Mouse (Mus musculus) granulocyte monocyte progenitor cell, adult 5-6 weeks (primary cell): ENCODE results near the gene Arid3a. TPM values are rescaled to one million over a fixed set of nuclear protein-coding genes. Genes with fewer than 3 reads are reported as not detected.
"Not testable (repeated sequence)": the region's sequence is repeated elsewhere in the genome, so short reads cannot be mapped to it uniquely, and the experiment has no call there.

ENCODE experiments used
- ATAC-seq: replicated peaks from 2 replicates; pipeline ENCODE4 v1.8.0; 2016; ENCODE audit warnings: mild to moderate bottlenecking, moderate TSS enrichment, inconsistent platforms; ENCODE audit not compliant: poor library complexity, severe bottlenecking
- total RNA-seq, 2 experiments: library from RNA; stranded (forward) in 1 of 2; stranded (reverse) in 1 of 2; fragments of 200-712, 200-1000 nt in 1 of 2; fragments of >200 nt in 1 of 2; fragmentation: Nextera tagmentation in 1 of 2; gene quantifications; 2 replicates each; pipeline ENCODE4 v1.2.3; 2014 to 2017

Gene Arid3a
- total RNA-seq, 2 experiments from 2014 or later = 21.2 to 36.7 TPM

DNA sequence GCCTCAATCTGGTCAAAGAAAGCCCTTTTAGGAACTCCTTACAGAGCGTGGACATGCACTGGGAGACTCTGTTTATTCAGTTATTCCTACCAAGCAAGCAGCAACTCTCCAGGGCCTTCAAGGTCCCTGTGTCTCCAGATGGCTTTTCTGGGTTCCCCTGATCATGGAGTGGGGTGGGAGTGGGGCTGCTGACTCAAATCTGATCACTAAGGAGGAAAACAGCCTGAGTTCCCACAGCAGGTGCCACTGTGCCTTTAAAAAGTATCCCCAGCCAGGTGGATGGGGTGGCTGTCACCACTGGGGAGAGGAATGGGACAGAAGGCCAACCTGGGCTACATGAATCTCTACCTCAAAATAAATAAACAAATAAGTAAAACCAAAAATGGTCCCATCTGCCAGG is 16.1 kb downstream of the Arid3a start:
- no peak for ATAC-seq

DNA sequence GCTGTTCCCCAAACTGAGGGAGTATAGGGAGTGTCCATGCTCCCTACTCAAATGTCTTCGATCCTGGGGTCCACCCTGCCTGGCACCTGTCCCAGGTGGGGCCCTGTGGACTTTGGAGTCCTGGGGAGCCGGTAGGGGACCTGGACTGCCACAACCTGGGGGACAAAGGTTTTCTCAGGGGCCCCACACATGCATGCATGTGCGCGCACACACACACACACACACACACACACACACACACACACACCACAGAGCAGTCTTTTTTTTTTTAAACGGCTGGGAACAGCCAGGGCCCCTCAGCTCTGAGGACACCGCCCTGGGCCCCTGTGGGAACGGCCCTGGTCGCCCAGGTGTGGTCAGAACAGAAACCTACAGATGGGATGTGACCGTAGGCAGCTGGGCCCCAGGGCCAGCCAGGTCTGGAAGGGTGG is 16.6 kb downstream of the Arid3a start:
- ATAC-seq = no peak

- peak; percentile 52 for ATAC-seq
These were observed 18.8 kb downstream of the Arid3a start for GRCm38 (mm10) chr10:79945507-79946234.

- ATAC-seq = peak; percentile 25; the same call in 1 of the 2 replicates
These were observed 20.0 kb downstream of the Arid3a start for GRCm38 (mm10) chr10:79946752-79947322.

DNA sequence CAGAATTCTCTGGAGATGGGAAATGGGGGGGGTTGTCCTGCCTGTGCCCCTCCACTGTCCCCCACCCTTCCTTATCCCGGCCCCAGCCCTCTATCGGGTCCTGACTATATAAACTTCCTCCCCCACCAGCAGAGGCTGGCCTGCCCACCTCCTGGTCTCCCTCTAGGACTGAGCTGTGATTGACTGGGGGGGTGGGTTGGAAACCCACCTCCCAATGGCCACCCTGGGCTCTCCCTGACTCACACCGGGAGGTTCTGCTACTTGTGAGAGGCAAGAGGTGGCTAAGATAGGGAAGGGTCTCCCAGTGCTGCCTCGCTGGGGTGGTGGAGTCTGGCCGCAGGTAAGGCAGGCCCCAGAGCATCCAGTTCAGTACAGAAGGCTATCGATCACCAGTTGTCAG is 20.7 kb downstream of the Arid3a start:
- ATAC-seq = no peak

GRCm38 (mm10) chr10:79949873-79950272 is 23.0 kb downstream of the Arid3a start:
- no peak for ATAC-seq

DNA sequence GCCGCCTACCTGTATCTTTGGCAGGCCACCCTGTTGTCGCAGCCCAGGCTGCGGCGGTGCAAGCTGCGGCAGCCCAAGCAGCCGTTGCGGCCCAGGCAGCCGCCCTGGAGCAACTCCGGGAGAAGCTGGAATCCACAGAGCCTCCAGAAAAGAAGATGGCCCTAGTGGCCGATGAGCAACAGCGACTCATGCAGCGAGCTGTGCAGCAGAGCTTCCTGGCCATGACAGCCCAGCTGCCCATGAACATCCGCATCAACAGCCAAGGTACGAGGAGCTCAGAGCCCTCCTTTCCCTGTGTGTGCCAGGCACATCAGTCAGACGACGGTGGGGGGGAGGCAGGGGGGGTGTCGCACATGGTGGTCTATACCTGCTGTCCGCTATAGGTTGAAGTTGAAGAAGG is 23.8 kb downstream of the Arid3a start:
- no peak for ATAC-seq

- 0 out of 2 replicates have a peak, but pooled peaks have one; percentile 15 for ATAC-seq
These were observed 27.1 kb downstream of the Arid3a start for GRCm38 (mm10) chr10:79953946-79954345.

DNA sequence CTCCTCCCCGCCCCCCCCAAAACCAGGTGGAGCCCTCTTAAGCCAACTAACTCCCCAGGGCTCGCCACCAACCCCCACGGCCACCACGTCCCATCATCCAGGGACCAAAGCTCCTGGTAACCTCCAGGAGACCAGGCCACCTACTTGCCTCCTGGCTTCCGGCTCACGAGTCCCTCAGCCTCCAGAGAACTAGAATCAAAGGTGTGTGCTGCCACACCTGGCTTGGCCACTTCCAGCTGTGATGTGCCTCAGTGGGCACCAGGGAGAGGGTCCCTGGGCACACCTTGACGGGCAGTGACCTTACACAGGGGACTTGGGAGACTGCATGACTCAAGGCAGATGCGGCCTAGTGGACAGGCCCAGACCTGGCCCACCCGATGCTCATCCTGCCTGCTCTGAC is 28.8 kb downstream of the Arid3a start:
- ATAC-seq = no peak

DNA sequence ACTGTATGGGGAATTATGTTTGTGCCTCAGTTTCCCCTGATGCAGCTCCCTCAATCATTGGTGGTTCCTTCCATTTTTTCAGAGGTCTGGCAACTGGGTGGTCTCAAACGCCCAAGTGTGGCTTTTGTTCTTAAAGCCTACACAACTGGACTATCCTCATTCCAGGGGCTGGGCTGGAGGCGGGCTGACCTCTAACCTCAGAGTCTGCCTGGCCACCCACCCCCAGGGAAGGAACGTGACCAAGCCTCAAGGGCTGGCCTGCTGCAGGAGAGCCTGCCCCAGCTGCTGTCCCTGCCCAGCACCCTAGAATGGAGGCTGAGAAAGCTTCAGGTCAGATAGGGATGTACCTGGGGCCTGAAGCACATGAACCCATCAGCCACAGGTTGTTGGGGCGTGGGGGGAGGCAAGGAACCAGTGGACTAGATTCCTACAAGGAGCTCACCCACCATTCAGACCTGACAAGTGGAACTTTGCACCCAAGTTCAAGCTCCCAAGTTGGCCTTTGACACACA is 29.9 kb downstream of the Arid3a start:
- no peak for ATAC-seq

DNA sequence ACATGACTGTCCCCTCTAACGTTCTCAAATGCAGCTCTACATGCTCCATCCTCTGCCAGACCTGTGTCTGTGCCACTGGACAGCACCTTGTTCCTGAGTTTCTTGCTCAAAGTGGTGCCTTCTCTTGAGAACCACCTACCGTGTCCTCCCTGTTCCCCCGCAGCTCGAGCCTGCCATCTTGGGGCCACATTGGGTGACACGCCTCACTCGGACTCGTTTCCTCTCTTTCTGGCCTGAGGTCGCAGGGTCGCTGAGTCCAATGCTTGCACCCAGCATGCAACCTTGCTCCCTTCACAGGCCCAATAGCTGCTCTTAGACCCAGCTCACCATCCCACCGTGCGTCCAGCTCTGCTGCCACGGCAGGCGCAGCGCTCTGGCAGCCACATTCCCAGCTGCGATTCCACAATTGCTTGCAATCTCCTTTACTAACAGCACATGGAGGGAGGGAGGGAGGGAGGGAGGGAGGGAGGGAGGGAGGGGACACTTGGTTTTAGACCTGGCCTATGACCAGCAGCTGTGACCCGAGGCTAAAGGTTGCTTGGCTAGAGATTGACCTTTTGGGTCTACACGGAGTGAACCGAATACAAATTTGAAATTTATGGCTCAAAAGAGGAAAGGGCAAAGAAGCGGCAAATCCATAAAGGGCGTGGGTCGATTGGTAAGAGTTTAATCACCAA is 31.4 kb downstream of the Arid3a start:
- ATAC-seq = peak; percentile 62

DNA sequence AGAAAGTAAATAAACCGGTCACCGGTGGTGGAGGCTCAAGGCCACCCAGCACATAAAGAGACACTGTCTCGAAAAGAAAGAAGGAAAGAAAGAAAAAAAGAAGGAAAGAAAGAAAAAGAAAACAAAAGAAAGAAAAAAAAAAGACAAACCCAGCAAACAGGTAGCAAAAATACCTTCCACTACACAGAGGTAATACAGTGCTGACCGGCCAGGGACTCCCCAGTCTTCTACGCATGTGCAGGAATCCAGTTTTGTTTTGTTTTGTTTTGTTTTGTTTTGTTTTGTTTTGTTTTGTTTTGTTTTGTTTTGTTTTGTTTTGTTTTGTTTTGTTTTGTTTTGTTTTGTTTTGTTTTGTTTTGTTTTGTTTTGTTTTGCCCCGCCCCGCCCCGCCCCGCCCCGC is 32.6 kb downstream of the Arid3a start:
- ATAC-seq = not testable (repeated sequence)

GRCm38 (mm10) chr10:79959847-79960601 is 33.2 kb downstream of the Arid3a start, which contains the start of gene Wdr18:
Gene Wdr18, plus strand, starts transcription at chr10:79960152.
- peak; percentile 81 for ATAC-seq

DNA sequence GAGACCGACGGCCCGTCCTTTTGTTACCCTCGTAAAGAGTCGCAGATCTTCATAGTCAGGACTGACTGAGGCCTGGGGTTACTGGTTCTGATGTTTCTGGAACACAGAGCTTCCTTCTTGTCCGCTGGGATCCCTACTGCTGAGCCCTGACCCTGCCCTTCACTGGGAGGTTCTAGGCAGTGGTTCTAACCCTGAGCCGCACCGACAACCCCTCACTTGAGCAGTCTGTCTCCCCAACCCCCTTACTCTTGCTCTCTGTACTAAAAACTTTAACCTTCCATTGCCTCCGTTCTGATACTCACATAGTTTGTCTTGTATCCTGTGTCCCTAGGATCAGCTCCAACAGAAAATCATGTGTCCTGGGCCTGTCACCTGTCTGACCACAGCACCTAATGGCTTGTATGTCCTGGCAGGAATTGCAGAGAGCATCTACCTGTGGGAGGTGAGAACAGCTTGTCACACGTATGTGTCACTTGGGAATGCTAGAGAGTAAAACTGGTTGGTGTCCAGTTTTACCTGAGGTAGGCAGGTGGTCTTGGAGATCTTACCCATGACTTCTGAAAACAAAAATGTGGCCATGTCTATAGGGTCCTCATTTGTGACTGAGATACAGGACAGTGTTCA is 33.9 kb downstream of the Arid3a start:
- ATAC-seq = no peak

- no peak for ATAC-seq
These were observed 37.9 kb downstream of the Arid3a start for GRCm38 (mm10) chr10:79964727-79965126.

DNA sequence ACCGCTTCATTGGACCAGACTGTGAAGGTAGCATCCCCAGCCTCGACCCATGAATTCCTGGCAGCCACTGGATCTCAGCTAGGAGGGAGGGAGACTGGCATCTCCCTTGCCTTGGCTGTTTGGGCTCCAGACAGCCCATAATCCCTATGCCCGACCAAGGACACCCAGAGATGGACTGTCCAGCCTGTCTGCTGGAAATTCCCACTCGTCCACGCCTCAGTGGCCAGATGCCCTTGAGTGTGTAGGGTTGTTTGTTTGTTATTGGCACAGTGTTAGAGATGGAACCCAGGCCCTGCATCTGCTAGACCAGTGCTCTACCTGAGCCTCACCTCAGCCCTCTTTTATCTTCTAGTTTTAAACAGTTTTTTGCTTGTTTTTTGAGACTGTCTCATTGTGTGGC is 38.5 kb downstream of the Arid3a start:
- ATAC-seq = no peak

- ATAC-seq = no peak
These were observed 40.1 kb downstream of the Arid3a start for GRCm38 (mm10) chr10:79966886-79967400.

- ATAC-seq = no peak
These were observed 41.3 kb downstream of the Arid3a start for GRCm38 (mm10) chr10:79968181-79968580.

DNA sequence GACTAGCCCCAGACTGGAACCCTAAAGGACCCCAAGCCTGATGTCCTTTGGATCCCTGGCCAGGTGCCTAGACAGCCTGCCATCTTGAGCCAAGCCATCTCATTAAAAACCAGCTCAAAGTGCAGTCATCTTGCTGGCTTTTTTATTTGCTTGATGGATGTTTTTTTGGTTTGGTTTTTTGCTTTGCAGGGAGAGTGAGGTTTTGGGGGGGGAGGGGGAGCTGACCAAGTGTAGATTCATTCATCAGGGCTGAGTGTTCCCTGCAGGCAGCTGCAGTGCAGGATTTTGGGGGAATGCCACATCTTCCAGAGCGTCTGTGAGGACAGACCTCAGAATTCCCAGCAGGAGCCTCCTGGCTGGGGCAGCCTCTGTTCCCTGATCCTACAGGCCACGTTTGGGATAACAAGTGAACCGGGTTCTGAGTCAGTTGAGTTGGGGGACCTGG is 42.3 kb downstream of the Arid3a start:
- ATAC-seq = no peak
